Mouse (Mus musculus) stomach, adult 2 months (tissue): ENCODE results near the gene Arl16. TPM values are rescaled to one million over a fixed set of nuclear protein-coding genes. Genes with fewer than 3 reads are reported as not detected.

ENCODE experiments used
- polyA plus RNA-seq: library from polyadenylated mRNA; depleted of rRNA; stranded (reverse); fragments of >200 nt; gene quantifications from 2 replicates; pipeline ENCODE4 v1.2.3, GENCODE M21; 2012; rRNA removed

Arl16 gene
- polyA plus RNA-seq = 7.5 and 11.8 TPM in 2 replicates

DNA sequence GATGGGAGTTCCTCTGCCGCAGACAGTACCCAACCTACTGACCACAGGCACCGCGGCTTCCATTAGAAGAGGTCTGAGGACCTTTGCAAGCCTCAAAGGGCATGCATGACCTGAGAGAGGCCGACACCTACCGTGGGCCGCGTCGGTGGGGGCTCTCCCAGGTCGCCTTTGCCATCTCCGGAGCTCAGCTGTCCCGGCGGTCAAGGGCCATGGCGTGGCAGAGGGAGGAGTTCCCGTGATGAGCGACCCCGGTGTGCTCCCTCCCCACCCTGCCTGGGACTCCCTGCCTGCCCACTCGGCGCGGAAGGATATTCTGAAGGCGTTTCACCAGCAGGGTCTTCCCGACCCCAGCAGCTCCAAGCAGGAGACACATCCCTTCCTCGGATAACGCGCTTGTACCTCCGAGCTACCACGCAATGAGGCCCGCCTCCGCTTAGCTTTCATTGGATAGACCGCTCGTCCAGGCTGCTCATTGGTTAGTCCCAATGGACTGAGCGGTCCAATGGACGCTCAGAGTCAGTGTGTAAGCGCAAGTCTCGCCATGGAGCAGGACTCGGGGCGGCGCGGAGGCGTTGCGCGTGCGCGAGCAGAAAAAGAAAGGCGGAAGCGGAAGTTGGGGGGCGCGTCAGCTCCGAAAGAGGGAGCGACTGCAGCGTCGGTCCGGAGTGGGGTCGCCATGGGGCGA is at the start of gene Arl16:
Gene Arl16 (minus strand): TSS at position 557 of the 685 bp plus-strand sequence.

DNA sequence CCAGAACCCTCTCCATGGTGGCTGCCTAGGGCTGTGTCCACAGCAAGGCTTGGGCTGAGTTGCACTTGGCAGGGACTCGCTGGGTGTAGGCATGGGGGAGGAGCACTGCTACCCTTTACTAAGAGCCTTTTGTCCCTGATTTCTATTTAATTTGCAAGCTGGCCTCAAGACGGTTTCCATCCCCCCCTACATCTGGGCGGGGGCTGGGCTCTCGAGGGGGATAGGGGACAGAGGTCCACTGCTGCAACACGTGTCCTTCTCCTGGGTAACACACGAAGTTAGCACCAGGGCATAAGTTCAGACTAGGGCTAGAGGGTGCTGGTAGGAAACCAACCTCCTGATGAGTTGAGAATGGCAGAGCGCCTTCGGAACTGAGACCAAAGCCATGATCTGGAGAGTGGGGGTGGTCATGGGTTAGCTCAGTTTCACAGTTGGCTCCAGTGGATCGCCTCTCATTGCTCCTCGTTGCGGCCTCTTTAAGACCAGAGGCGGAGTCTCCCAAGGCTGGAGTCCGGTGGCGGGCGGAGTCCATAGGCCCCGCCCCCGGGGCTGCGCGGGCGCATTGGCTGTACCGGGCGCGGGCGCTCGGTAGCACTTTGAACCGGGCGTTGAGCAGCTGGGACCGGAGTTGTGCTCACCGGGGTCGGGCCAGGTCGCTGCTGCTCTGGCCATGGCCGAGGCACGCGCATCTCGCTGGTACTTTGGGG is 24.1 kb upstream of the Arl16 start, which contains the start of gene Slc25a10:
Gene Slc25a10 (plus strand): TSS at position 524 of the 707 bp plus-strand sequence.

DNA sequence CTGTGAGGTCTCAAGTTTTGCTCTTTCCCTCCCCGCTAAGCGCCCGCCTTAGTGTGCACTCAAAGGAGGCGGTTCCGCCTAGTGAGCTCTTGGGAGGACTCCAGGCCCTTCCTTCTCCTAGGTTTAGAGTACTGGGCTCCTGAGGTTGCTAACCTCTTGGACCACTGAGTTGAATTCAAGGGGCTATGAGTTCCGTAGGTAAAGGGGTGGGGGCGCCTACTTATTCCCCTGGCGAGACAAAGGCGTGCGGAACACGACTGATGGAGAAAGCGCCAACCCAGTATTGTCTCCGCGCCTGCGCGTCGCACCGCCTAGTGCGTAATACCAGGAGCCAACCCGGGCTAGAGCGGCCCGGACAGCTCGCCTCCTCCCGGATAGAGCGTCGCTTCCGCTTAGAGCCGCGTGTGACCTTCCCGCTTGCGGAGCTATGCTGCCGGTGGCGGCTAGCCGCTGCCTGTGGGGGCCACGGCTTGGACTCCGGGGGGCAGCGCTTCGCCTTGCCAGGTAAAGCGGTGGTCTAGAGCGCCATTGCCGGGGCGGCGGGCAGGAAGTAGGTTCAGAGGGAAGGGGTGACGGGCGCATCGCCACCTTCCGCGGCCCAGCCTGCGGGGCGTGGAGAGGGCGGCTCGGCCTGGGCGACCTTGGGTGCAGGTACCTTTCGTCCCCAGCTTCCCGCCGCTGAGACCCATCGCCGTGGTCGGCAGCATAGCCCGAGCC is 17.0 kb upstream of the Arl16 start, which contains the start of gene Mrpl12:
Gene Mrpl12 (plus strand): TSS at position 349 of the 717 bp plus-strand sequence.

DNA sequence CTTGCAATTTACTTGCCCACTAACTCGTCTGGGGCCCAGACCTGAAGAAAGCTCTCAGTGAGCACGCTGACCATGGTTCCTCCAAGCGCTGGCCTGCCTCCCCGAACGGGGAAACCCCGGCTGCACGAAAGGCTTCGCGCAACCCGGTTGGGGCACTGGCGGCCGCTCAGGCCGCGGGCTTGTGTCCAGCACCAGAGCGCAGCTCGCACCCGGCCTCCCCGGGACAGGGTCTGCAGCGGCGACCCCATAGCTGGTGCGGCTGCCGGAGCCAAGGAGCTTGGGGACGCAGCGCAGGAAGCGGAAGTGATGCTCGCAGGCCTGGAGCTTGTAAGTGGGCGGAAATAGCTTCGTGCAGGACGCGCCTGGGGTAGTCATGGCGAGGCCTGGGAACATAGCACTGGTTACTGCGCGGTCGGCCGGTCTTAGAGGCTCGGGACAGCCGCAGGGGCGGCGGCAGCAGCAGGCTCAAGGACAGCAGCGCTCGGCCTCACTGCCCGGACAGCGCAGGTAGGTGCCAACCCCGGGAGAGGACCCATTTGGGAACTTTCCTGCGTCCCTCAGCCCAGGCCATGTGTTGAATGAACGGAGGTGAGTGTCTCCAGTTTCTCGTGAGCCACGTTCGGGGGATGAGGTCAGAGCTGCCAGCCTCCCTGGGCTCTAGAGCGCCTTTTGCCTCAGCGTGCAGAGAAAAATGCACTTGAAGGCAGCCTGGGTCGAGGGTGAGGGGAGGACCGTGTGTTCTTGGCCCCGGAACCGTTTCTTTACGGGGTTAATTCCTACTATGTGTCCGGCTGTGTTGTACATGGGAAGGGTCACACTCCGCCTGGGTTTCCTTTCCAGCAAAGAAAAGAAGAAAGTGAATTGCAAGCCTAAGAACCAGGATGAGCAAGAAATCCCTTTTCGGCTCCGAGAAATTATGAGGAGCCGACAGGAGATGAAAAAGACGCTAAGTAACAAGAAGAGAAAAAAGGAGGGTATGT is 9.3 kb downstream of the Arl16 start, which contains the start of the genes Oxld1 and Ccdc137:
Gene Oxld1 (minus strand): TSS at position 297 of the 980 bp plus-strand sequence.
Gene Ccdc137 (plus strand): TSS at position 344 of the 980 bp plus-strand sequence.

DNA sequence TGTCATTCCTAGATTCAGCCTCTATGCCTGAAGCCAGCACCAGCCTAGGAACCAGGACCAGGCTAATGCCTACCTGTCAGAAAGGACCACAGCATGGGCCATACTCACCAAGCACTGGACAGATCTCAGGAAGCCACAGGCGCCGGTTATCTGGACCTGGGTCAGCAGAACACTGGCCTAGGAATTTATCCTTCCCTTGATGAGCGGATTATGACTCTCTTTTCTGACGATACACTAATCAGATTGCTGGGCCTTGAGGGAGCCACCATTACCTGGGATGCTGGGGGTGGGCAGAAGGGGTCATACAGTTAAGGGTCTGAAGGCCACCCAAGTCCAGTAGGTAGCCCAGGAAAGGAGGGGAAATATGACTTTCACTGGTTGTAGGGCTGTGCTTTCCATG is 14.1 kb downstream of the Arl16 start, which contains the start of gene Pde6g:
Gene Pde6g (minus strand): TSS at position 195 of the 400 bp plus-strand sequence.

DNA sequence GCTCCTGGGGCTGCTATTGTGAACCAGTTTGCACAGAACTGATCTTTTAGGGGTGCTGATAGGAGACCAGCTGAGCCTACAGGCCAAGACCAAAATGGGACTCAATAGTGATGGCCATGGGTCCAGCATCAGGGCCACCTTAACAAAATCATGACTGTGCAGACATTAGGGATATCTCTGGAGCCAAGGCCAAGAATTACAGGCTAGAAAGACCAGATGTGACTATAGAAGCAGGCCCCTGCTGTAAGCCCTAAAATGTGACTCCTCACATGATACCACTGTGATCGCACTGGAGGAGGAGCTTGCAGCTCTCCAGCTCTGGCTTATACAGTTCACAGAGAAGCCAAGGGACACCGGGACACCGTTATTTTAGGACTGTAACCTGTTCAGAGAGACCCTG is 25.1 kb downstream of the Arl16 start, which contains the start of gene Tspan10:
Gene Tspan10 (plus strand): TSS at position 301 of the 400 bp plus-strand sequence.

DNA sequence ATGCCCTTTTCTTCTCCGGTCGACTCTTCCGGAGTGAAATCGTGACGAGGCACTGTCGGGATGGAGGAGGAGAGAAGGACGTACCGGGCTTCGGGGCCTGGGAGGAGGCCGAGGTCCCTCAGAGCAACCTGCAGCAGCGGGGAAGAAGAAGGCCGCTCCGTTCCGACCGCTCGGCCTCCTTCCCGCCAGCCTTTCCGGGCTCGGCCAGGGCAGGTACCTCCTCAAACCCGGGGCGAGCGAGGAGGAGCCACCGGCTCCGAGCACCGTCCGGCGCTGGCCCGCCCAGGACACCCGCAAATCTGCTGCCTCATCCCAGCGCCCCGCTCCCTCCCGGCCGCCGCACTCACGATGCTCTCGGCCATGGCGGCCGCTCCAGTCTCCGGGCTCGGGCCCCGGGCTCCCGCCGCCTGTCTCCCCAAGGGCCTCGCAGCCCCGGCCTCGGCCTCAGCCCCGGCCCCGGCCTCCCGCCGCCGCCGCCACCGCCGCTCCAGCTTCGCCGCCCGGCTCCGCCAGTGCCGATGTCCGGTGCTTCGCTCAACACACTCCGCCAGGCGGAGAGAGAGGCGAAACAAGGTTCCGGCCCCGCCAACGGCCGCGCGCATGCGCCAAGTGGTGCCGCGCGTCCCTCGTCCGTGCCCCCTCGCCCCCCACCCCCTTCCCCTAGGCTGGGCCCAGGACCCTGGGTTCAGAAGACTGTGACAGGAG is 30.1 kb downstream of the Arl16 start, which contains the start of gene Nploc4:
Gene Nploc4 (minus strand): TSS at position 557 of the 705 bp plus-strand sequence.

Other genes starting within 250 kb of the Arl16 start
- 4.0 and 4.9 TPM in 2 replicates for gene Bahcc1, start 234.7 kb downstream of the Arl16 start, polyA plus RNA-seq
- gene Actg1, start 119.1 kb downstream of the Arl16 start, polyA plus RNA-seq = 1,088 and 1,192 TPM in 2 replicates
- gene Fscn2, start 106.1 kb downstream of the Arl16 start, polyA plus RNA-seq = 0.05 and 0.09 TPM in 2 replicates
- gene Faap100, start 88.8 kb downstream of the Arl16 start, polyA plus RNA-seq = 31.6 and 51.6 TPM in 2 replicates
- gene Nploc4, start 29.9 kb downstream of the Arl16 start, polyA plus RNA-seq = 28.8 and 32.2 TPM in 2 replicates
- gene Tspan10, start 25.0 kb downstream of the Arl16 start, polyA plus RNA-seq = not detected in 2 replicates
- 0.18 and 0.35 TPM in 2 replicates for gene Pde6g, start 14.1 kb downstream of the Arl16 start, polyA plus RNA-seq
- 15.7 and 34.1 TPM in 2 replicates for gene Oxld1, start 9.5 kb downstream of the Arl16 start, polyA plus RNA-seq
- 3.0 and 4.9 TPM in 2 replicates for gene Ccdc137, start 9.5 kb downstream of the Arl16 start, polyA plus RNA-seq
- 83.7 and 108 TPM in 2 replicates for gene Mrpl12, start 17.0 kb upstream of the Arl16 start, polyA plus RNA-seq
- gene Slc25a10, start 24.2 kb upstream of the Arl16 start, polyA plus RNA-seq = 158 and 235 TPM in 2 replicates
- gene Gcgr, start 63.1 kb upstream of the Arl16 start, polyA plus RNA-seq = 0.55 and 0.69 TPM in 2 replicates
- 40.9 and 56.7 TPM in 2 replicates for gene Mcrip1, start 82.1 kb upstream of the Arl16 start, polyA plus RNA-seq
- gene Ppp1r27, start 83.5 kb upstream of the Arl16 start, polyA plus RNA-seq = 1.6 and 1.8 TPM in 2 replicates
- gene P4hb, start 105.6 kb upstream of the Arl16 start, polyA plus RNA-seq = 153 and 166 TPM in 2 replicates
- 426 and 509 TPM in 2 replicates for gene Arhgdia, start 114.0 kb upstream of the Arl16 start, polyA plus RNA-seq
- 5.8 and 8.6 TPM in 2 replicates for gene Alyref, start 130.8 kb upstream of the Arl16 start, polyA plus RNA-seq
- gene Anapc11, start 130.8 kb upstream of the Arl16 start, polyA plus RNA-seq = 72.4 and 94.8 TPM in 2 replicates
- gene Npb, start 140.9 kb upstream of the Arl16 start, polyA plus RNA-seq = 58.0 and 94.3 TPM in 2 replicates
- 138 and 161 TPM in 2 replicates for gene Pcyt2, start 150.3 kb upstream of the Arl16 start, polyA plus RNA-seq
- gene Sirt7, start 157.6 kb upstream of the Arl16 start, polyA plus RNA-seq = 51.2 and 54.2 TPM in 2 replicates
- 21.0 and 21.3 TPM in 2 replicates for gene Mafg, start 166.0 kb upstream of the Arl16 start, polyA plus RNA-seq
- 29.3 and 57.1 TPM in 2 replicates for gene Pycr1, start 176.2 kb upstream of the Arl16 start, polyA plus RNA-seq
- gene Myadml2, start 180.6 kb upstream of the Arl16 start, polyA plus RNA-seq = 0.97 and 1.2 TPM in 2 replicates
- 1.1 and 1.4 TPM in 2 replicates for gene Notum, start 193.6 kb upstream of the Arl16 start, polyA plus RNA-seq
- gene Aspscr1, start 205.4 kb upstream of the Arl16 start, polyA plus RNA-seq = 70.2 and 73.5 TPM in 2 replicates
- gene Cenpx, start 246.1 kb upstream of the Arl16 start, polyA plus RNA-seq = 41.1 and 48.0 TPM in 2 replicates
- 13.7 and 15.6 TPM in 2 replicates for gene Lrrc45, start 246.3 kb upstream of the Arl16 start, polyA plus RNA-seq